Mouse (Mus musculus): Measurements from ENCODE around the gene Ctc1. TPM values are rescaled to one million over a fixed set of nuclear protein-coding genes. Genes with fewer than 3 reads are reported as not detected.
A peak's percentile ranks its signal among the peaks of the same experiment; 100 is the strongest.

Ctc1 gene
- polyA plus RNA-seq, 1 experiment from 2014 or later = 43.8 TPM

- H3K36me3 ChIP-seq (ENCODE audit: control insufficient read depth, insufficient read depth, low read length) = no peaks in the 10 kb centered on the region
- peak overlapping the region; percentile 73 to 95 for H3K4me3 ChIP-seq (ENCODE audit: control insufficient read depth in 1 of 2, insufficient read depth in 1 of 2, low read depth in 1 of 2, low read length in 2 of 2)
- ATAC-seq (ENCODE audit: insufficient number of reproducible peaks, insufficient read depth, low FRiP score, low read depth) = no peak
- 1% methylated on average over 40 of the region's 40 CpGs for WGBS
- peak overlapping the region; percentile 84 for H3K4me2 ChIP-seq (ENCODE audit: low read length)
- H3K9ac ChIP-seq (ENCODE audit: low read length) = peak overlapping the region; percentile 93
- H3K4me1 ChIP-seq (ENCODE audit: control insufficient read depth in 2 of 2, insufficient read depth in 2 of 2, low read length in 2 of 2) = peaks cover 13 to 28% of the 10 kb centered on the region in 2 experiments
- H3K27me3 ChIP-seq (ENCODE audit: control insufficient read depth, insufficient read depth, low read length) = no peaks in the 10 kb centered on the region
- H3K27ac ChIP-seq (replicated peaks in 1 of 2; ENCODE audit: control insufficient read depth in 1 of 2, insufficient read depth in 1 of 2, low read depth in 2 of 2, low read length in 2 of 2) = peak overlapping the region; percentile 75 to 95
- H3K9me3 ChIP-seq (ENCODE audit: control insufficient read depth, low read length) = no peaks in the 10 kb centered on the region
Measured at GRCm38 (mm10) chr11:69060448-69061254, 44.9 kb downstream of the Ctc1 start.

- Histone ChIP-seq H3K9ac (ENCODE audit: low read length) (peak overlapping the region; percentile 93), H3K36me3 (ENCODE audit: control insufficient read depth, insufficient read depth, low read length) (no peaks in the 10 kb centered on the region), H3K9me3 (ENCODE audit: control insufficient read depth, low read length) (no peaks in the 10 kb centered on the region), H3K4me1 (ENCODE audit: control insufficient read depth in 2 of 2, insufficient read depth in 2 of 2, low read length in 2 of 2) (peaks cover 17 to 29% of the 10 kb centered on the region in 2 experiments), H3K27ac (replicated peaks in 1 of 2; ENCODE audit: control insufficient read depth in 1 of 2, insufficient read depth in 1 of 2, low read depth in 2 of 2, low read length in 2 of 2) (peak overlapping the region in 1 of 2 experiments; percentile 95; a peak in 1 of 4 replicates), H3K4me2 (ENCODE audit: low read length) (peak overlapping the region; percentile 84), H3K27me3 (ENCODE audit: control insufficient read depth, insufficient read depth, low read length) (no peaks in the 10 kb centered on the region), H3K4me3 (ENCODE audit: control insufficient read depth in 1 of 2, insufficient read depth in 1 of 2, low read depth in 1 of 2, low read length in 2 of 2) (peak overlapping the region; percentile 73 to 95)
- no peak for ATAC-seq (ENCODE audit: insufficient number of reproducible peaks, insufficient read depth, low FRiP score, low read depth)
- 13% methylated on average over 17 of the region's 17 CpGs for WGBS
Measured at GRCm38 (mm10) chr11:69061255-69061912, 45.7 kb downstream of the Ctc1 start.

- Histone ChIP-seq H3K4me1 (ENCODE audit: control insufficient read depth in 2 of 2, insufficient read depth in 2 of 2, low read length in 2 of 2) (peaks cover 22 to 36% of the 10 kb centered on the region in 2 experiments), H3K4me2 (ENCODE audit: low read length) (peak overlapping the region; percentile 84), H3K27me3 (ENCODE audit: control insufficient read depth, insufficient read depth, low read length) (no peaks in the 10 kb centered on the region), H3K9ac (ENCODE audit: low read length) (peak overlapping the region; percentile 62), H3K4me3 (ENCODE audit: control insufficient read depth in 1 of 2, insufficient read depth in 1 of 2, low read depth in 1 of 2, low read length in 2 of 2) (peak overlapping the region; percentile 36 to 95; a peak in 3 of 4 replicates), H3K9me3 (ENCODE audit: control insufficient read depth, low read length) (no peaks in the 10 kb centered on the region), H3K27ac (replicated peaks in 1 of 2; ENCODE audit: control insufficient read depth in 1 of 2, insufficient read depth in 1 of 2, low read depth in 2 of 2, low read length in 2 of 2) (peak overlapping the region; percentile 44 to 79; a peak in 3 of 4 replicates), H3K36me3 (ENCODE audit: control insufficient read depth, insufficient read depth, low read length) (no peaks in the 10 kb centered on the region)
- under 1% methylated on average over 17 of the region's 17 CpGs for WGBS
- ATAC-seq (ENCODE audit: insufficient number of reproducible peaks, insufficient read depth, low FRiP score, low read depth) = no peak
Measured at GRCm38 (mm10) chr11:69062194-69062760, 46.6 kb downstream of the Ctc1 start.

GRCm38 (mm10) chr11:69062761-69063224, 47.1 kb downstream of the Ctc1 start:
- Histone ChIP-seq H3K9ac (ENCODE audit: low read length) (peak overlapping the region; percentile 81), H3K4me3 (ENCODE audit: control insufficient read depth in 1 of 2, insufficient read depth in 1 of 2, low read depth in 1 of 2, low read length in 2 of 2) (peak overlapping the region; percentile 68 to 95), H3K9me3 (ENCODE audit: control insufficient read depth, low read length) (no peaks in the 10 kb centered on the region), H3K27ac (replicated peaks in 1 of 2; ENCODE audit: control insufficient read depth in 1 of 2, insufficient read depth in 1 of 2, low read depth in 2 of 2, low read length in 2 of 2) (peak overlapping the region; percentile 77 to 79), H3K27me3 (ENCODE audit: control insufficient read depth, insufficient read depth, low read length) (no peaks in the 10 kb centered on the region), H3K36me3 (ENCODE audit: control insufficient read depth, insufficient read depth, low read length) (no peaks in the 10 kb centered on the region), H3K4me2 (ENCODE audit: low read length) (peak overlapping the region; percentile 84), H3K4me1 (ENCODE audit: control insufficient read depth in 2 of 2, insufficient read depth in 2 of 2, low read length in 2 of 2) (peaks cover 24 to 41% of the 10 kb centered on the region in 2 experiments)
- WGBS = under 1% methylated on average over 19 of the region's 19 CpGs
- peak; percentile 34 for ATAC-seq (ENCODE audit: insufficient number of reproducible peaks, insufficient read depth, low FRiP score, low read depth)

GRCm38 (mm10) chr11:69063413-69064201, 47.9 kb downstream of the Ctc1 start:
- Histone ChIP-seq H3K9ac (ENCODE audit: low read length) (peak overlapping the region; percentile 81), H3K36me3 (ENCODE audit: control insufficient read depth, insufficient read depth, low read length) (no peaks in the 10 kb centered on the region), H3K9me3 (ENCODE audit: control insufficient read depth, low read length) (no peaks in the 10 kb centered on the region), H3K4me1 (ENCODE audit: control insufficient read depth in 2 of 2, insufficient read depth in 2 of 2, low read length in 2 of 2) (peaks cover 21 to 35% of the 10 kb centered on the region in 2 experiments), H3K4me2 (ENCODE audit: low read length) (peak overlapping the region; percentile 84), H3K27me3 (ENCODE audit: control insufficient read depth, insufficient read depth, low read length) (no peaks in the 10 kb centered on the region), H3K4me3 (ENCODE audit: control insufficient read depth in 1 of 2, insufficient read depth in 1 of 2, low read depth in 1 of 2, low read length in 2 of 2) (peak overlapping the region; percentile 68 to 95), H3K27ac (replicated peaks in 1 of 2; ENCODE audit: control insufficient read depth in 1 of 2, insufficient read depth in 1 of 2, low read depth in 2 of 2, low read length in 2 of 2) (peak overlapping the region; percentile 83 to 86)
- under 1% methylated on average over 30 of the region's 31 CpGs for WGBS
- no peak for ATAC-seq (ENCODE audit: insufficient number of reproducible peaks, insufficient read depth, low FRiP score, low read depth)

GRCm38 (mm10) chr11:69064259-69065133, 48.8 kb downstream of the Ctc1 start:
- no peaks in the 10 kb centered on the region for H3K36me3 ChIP-seq (ENCODE audit: control insufficient read depth, insufficient read depth, low read length)
- ATAC-seq (ENCODE audit: insufficient number of reproducible peaks, insufficient read depth, low FRiP score, low read depth) = no peak
- H3K4me1 ChIP-seq (ENCODE audit: control insufficient read depth in 2 of 2, insufficient read depth in 2 of 2, low read length in 2 of 2) = peaks cover 20 to 34% of the 10 kb centered on the region in 2 experiments
- H3K4me3 ChIP-seq (ENCODE audit: control insufficient read depth in 1 of 2, insufficient read depth in 1 of 2, low read depth in 1 of 2, low read length in 2 of 2) = peak overlapping the region; percentile 68 to 95
- 61% methylated on average over 9 of the region's 9 CpGs for whole genome bisulfite sequencing
- peak overlapping the region; percentile 84 for H3K4me2 ChIP-seq (ENCODE audit: low read length)
- peak overlapping the region; percentile 83 to 86; a peak in 3 of 4 replicates for H3K27ac ChIP-seq (replicated peaks in 1 of 2; ENCODE audit: control insufficient read depth in 1 of 2, insufficient read depth in 1 of 2, low read depth in 2 of 2, low read length in 2 of 2)
- H3K9ac ChIP-seq (ENCODE audit: low read length) = peak overlapping the region; percentile 81
- H3K9me3 ChIP-seq (ENCODE audit: control insufficient read depth, low read length) = no peaks in the 10 kb centered on the region
- H3K27me3 ChIP-seq (ENCODE audit: control insufficient read depth, insufficient read depth, low read length) = no peaks in the 10 kb centered on the region

Measured in heart, embryonic 14.5 days (tissue).